Mouse (Mus musculus) cerebellum, adult 9-10 months (tissue): ENCODE results near the gene Padi6.

Experiments used
- DNase-seq: peaks from one replicate; pipeline ENCODE4 v3.0.0; 2022

The Padi6 gene

DNA sequence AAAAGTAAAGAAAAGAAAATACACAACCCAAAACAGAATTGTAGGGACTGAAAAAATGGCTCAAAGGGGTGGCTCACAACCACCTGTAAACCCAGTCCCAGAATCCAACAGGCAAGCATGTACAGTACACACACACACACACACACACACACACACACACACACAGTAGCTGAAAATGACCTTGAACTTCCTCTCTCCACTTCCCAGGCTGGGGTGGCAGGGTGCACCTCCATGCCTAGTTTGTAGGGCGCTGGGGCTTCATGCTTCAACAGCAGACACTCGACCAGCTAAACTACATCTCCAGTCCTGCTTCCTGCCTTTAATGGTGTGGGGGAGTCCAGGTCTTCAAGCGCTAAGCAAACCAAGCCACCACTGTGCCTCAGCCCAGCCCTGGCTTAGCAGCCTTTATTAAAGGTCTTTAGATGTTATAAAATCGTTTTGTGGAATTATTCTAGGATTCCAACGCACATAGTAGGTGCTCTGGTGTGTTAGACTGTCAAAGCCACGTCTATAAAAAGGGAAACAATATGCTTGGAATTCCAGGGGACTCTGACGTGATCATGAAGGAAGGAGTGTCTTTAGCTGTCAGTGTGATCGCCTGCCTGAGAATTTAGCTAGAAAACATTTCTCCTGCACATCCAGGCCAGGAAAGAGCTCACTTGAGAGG is 61.6 kb downstream of the Padi6 start:
- DNase-seq, result no peak

DNA sequence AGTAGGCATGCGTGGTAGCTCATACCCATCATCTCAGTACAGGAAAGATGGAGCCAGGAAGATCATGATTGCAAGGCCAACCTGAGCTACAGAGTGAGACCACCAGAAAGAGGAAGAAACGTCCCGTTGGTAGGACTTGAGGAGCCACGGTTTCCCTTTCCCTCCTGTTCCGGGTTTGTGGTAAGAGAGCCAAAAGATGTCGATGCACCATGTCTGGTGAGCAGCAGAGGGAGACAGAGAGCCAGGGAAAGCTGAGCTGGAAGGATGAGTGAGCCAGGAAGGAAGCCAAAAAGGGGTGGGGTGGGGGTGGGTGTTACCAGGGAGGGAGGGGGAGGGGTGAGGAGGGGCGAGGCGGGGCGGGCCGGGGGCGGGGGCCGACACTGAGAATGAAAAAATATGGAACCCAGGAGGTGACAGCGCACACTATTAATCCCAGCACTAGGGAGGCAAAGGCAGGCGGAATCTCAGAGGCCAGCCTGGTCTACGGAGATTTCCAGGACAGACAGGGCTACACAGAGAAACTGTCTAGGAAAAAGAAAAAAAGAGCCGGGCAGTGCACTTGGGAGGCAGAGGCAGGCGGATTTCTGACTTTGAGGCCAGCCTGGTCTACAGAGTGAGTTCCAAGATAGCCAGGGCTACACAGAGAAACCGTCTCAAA is 62.6 kb downstream of the Padi6 start:
- DNase-seq, result peak; percentile 86

DNA sequence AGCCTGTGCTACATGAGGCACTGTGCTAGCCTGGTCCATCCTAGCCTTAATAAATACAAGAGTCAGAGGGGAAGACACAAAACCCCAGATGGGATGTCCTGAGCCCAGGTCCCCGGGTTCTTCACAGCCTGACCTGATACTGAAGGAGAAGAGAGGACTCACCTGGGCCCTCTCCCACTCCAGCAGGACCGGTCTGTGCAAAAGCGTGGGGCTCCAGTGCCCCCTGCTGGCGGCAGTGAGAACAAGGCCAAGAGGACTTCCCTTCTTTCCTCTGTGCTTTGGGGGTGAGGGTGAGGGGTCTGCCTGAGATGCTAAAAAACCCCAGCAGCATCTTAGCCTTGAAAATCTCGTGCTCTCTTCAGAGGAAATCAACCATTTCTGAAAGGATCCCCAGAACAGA is 63.4 kb downstream of the Padi6 start:
- DNase-seq, result no peak
